Mouse (Mus musculus) lung, postnatal 4 days (tissue): ENCODE results near the gene Plekha6.

Source experiments
- DNase-seq, 2 experiments: peaks; one replicate each; pipeline ENCODE4 v3.0.0; 2021

Gene Plekha6

DNA sequence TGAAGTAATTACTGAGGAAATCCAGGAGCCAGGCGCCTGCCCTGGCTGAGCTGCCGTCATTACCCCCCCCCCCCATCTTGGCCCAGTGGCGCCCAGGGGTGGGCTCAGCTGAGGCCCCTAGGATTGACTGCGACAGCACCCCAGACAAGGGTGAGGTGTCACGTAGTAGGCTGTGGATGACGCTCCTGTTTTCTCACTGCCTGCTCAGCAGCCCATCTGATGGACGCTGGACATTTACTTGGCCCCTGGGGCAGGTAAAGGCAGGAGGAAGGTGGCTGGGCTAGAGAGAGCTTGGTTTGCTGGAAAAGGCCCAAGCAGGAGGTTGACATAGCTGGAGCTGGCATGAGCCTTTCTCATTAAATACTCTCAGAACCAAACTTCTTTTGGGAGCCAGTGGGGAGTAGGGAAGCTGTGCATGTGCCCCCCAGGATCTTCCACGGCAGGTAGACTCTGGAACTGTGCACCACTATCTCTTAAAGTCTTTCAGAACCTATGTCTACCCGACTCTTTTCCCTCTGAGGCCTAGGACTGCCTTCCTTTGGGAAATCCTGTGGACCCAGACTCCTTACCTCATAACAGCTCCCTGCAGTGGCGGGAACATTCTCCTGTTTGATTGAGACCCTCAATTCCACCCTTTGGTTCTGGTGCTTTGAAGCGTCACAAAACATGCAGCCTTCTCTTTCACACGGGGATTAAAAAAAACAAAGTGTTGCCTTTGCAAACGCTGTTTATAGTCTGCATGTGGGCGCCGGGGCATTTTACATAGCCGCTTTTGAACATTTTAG lies 19.3 kb downstream of the Plekha6 start:
- DNase-seq: no peak

DNA sequence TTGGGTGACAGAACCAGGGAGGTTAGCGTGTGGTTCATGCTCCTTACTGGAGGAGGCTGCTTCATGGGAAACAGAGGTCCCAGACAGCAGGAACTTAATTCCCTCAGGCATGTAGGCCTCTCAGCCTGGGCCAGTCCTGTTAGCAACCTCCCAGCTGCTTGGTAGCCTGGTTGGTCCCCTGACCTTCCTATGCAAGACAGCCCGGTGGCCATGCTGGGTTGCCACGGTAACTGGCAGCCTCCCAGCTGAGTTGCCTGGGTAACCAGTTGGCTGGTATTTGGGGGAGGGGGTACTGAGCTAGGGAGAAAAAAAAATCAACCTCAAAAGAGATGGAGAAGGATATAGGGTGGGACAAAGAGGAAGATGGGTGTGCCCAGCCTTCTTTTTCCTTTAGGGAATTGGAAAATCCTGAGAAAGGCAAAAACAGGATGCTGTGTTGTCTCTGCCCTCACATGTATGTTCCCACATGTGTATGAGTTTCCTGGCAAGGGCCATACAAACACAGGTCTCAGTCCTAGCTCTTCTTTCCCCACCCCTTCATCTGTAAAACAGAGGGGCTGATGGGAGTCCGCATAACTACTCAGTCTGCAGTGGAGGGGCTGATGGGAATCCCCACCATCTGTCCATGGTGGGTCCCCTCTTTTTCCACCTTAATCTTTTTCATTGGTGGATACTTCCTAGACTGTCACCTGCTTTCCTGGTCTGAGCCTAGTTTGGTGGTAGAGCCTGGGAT lies 24.1 kb downstream of the Plekha6 start:
- DNase-seq: no peak

- peak in 1 of 2 experiments; percentile 17 for DNase-seq
Measured at GRCm38 (mm10) chr1:133188719-133189118, 24.7 kb downstream of the Plekha6 start.

DNA sequence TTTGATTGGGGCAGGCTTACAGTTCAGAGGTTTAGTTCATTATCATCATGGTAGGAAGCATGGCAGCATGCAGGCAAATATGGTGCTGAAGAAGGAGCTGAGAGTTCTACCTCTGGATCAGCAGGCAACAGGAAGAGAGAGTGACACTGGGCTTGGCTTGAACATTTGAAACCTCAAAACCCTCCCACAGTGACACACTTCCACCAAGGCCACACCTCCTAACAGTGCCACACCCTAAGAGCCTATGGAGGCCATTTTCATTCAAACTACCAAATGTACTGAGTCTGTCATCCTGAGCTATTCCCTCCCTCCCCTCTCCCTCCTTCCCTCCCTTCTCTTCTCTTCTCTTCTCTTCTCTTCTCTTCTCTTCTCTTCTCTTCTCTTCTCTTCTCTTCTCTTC lies 25.5 kb downstream of the Plekha6 start:
- DNase-seq: no peak

- DNase-seq: no peak
Measured at GRCm38 (mm10) chr1:133190550-133190949, 26.5 kb downstream of the Plekha6 start.

DNA sequence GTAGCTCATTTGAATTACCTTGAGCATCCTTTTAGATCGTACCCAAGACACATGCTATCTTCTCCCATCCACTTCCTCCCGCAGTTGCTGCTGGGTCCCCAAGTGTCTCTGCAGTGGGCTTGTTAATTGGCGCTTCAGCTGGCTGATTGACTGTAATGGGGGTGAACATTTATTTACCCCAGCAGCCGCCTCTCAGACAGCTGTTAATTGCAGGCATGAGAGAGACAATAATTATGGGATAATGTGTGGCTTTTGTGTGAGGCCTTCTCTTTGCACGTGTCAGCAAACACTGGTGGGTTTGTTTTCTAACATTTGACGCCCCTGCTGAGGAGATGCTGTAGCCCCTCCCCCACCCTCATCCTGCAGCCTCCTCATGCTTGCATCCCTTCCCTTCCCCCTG lies 32.2 kb downstream of the Plekha6 start:
- DNase-seq: no peak

GRCm38 (mm10) chr1:133197266-133197665 lies 33.3 kb downstream of the Plekha6 start:
- no peak for DNase-seq

- DNase-seq: no peak
Measured at GRCm38 (mm10) chr1:133199706-133200105, 35.7 kb downstream of the Plekha6 start.

DNA sequence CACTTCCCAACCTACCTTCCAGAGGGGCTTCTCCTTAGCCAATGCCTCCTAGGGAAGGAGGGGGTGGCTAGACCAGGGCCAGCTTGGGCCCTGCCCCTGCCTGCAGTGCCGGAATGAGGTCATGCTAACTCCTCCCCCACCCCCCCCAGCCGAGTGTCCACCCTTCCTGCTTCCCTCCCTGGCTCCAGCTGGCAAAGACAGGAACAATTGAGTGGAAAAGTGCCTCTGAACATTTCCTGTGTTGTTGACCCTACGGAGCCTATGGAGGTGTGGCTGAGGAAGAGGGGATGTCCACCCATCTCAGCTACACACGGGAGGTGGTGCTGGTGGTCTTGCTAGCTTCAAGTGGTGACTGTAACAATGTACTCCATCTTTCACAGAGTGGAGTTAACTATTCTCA lies 37.5 kb downstream of the Plekha6 start:
- DNase-seq: peak; percentile 54 to 69

GRCm38 (mm10) chr1:133203701-133204100 lies 39.7 kb downstream of the Plekha6 start:
- no peak for DNase-seq

DNA sequence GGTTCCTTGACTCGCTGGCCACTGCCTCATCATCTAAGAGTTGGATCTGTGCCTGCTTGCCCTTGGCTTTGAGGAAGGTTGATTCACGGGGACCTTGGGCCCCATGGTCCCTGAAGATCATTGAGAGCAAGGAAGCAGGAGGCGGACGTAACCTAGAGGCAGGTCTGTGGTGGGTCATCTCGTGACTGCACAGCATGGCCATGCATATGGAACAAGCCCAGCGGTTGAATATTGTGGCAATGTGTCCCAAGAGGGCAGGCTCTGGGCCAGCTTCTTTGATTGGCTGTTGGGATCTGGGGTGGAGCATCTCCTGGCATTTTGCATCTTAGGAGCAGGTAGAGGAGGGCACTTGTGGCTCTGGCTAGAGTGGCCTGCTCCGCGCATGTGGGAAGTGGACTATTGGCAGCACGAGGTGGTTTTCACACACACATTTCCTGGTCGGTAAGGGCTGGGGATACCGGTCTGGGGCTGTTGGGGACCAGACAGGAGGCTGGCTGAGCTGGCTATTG lies 40.4 kb downstream of the Plekha6 start:
- DNase-seq: peak; percentile 51 to 74

DNA sequence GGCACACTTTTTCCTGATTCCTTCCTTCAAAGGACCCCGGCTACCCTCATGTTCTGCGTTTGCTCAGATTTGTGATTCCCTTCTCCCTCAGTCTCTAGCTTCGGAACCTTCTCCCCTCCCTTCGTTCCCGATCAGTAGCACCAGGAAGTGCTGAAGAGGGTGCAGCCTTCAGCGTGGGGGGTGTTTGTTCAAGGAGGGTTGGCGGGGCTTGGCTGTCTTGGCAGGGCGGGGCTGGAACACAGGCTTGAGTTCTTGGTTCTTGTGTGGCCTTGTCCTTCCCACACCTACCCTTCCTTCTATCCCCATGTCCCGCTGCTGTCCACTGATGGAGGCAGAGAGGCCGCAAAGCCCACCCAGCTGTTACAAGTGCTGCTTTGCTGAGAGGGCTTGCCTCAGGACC lies 41.0 kb downstream of the Plekha6 start:
- DNase-seq: peak; percentile 21 to 51

DNA sequence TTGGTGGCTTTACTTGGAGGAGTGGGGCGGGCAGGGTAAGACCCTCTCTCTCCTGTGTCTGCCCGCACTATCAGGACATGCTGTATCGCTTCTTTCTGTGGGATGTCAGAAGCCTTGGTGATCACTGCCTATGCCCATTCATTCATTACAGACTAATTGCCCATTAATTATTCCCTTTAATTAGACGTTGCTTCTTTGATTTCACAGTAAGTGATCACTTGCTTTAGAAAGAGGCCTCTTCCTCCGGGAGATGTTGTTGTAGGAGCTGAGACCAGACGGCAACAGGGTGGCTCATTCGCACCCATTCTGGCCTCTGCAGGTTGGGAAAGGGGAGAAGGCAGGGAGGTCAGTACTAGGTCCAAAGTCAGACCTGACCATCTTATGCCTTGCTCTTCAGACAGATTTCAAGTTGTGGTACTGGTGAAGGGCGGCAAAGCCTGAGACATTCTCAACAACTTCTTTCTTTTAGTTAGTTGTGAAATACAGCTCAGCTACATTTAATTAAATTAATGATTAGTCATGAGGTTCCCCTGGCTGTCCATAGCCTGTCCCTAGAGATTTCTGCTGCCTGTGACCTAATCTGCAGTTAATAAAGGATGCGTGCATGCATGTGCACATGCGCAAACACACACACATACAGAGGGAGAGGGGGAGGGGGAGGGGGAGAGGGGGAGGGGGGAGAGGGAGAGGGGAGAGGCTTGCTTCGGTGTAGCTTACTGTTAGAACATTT lies 44.2 kb downstream of the Plekha6 start:
- no peak for DNase-seq

DNA sequence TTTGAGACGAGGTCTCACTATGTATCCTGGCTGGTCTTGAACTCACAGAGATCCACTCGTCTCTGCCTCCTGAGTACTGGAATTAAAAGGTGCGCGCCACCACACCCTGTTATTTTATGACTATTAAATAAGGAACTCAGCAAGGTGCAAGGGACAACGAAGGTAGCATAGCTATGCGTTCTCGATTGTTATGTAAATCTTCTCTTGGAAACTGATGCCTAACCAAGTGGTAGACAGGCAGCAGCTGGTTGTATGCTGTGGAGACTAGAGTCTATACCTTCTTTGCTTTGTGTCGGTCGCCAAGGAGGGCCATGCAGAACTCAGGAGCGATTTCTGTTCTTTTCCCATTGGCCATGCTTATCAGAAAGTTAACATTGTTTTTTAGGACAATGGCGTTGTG lies 45.0 kb downstream of the Plekha6 start:
- no peak for DNase-seq

GRCm38 (mm10) chr1:133209482-133209881 lies 45.5 kb downstream of the Plekha6 start:
- no peak for DNase-seq

DNA sequence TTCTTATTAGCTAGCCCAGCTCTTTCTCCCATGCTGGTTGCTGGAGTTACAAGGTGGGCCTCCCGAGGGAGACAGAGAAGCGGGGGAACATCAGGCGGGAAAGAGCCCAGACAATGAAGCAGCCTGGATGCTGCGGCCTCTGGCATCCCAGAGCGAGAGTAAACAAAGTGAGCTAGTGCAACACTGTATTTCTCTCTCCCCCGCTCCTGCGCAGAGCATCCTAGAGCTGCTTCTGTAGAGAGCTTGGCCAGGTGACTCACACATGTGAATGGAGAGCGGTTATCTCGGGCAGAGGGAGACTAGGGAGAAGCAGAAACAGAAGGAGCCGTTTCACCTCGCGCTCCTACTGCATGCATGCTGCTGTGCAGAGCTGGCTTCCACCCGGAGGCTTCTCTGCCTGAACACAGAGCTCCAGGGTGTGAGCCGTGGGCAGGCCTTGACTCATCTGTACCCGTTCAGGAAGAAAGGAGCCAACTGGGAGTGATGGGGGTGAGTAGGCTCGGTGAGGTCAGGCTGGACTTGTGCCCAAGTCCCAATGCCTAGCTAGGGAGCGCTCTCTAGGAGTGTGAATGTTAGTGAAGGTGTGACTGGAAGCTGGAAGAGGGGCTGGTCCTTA lies 46.0 kb downstream of the Plekha6 start:
- DNase-seq: no peak

DNA sequence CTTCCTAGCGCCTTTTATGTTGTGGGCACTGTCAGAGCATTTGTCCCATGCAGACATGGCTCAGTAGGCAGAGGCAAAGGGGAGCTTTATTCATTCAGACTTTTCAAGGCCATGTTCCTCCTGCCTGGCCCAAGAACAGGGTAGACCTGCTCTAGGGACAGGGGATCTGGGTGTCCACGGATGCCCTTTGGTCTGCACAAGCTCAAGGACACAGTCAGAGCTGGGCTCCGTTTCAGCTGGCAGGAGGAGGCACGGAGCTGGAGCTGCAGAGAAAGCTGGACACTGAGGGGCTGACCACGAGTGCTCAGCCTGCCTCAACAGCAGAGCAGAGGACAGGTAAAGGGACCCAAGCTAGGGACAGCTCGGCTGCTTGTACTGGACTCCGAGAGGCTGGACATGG lies 46.8 kb downstream of the Plekha6 start:
- DNase-seq: no peak

GRCm38 (mm10) chr1:133212273-133212672 lies 48.3 kb downstream of the Plekha6 start:
- DNase-seq: no peak

DNA sequence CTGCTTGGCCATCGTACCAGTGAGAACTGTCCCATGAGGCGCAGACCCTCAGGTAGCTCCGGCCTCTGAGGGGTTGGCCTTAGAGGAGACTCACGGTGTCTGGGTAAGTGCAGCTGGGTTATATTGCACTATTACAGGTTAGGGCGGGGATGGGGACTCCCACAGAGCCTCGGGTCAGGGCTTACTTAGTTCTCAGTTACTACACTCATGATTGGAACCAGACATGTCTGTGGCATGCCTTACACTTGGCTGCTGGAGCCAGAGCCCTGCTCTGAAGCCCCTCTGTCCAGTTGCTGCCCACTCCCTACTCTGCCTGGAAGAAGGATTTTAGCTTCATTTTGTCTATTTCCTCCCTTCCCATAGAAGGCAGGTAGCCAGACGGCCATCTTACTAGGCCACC lies 49.1 kb downstream of the Plekha6 start:
- no peak for DNase-seq

- DNase-seq: no peak
Measured at GRCm38 (mm10) chr1:133213901-133214300, 49.9 kb downstream of the Plekha6 start.

GRCm38 (mm10) chr1:133214672-133215359 lies 50.8 kb downstream of the Plekha6 start:
- DNase-seq: no peak

DNA sequence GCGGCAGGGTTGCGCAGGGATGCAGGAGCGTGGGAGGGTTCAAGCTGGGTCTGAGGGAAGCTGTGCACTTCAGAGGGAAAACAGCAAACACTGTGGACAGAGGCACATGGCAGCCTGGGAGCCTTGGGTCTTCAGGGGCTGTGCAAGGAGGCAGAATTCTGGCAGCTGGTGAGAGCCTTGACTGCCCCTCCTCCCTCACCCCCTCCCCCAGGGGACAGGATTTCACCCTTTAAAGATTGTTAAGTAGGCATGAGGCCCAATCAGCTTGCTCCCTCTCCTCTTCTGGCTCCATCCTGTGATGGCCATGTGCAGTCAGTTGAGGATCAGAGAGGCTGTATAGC lies 51.3 kb downstream of the Plekha6 start:
- no peak for DNase-seq

GRCm38 (mm10) chr1:133215753-133216152 lies 51.7 kb downstream of the Plekha6 start:
- no peak for DNase-seq
